Mouse (Mus musculus): ENCODE results near the gene Zcchc7. TPM values are rescaled to one million over a fixed set of nuclear protein-coding genes. Genes with fewer than 3 reads are reported as not detected.

Zcchc7 gene
- polyA plus RNA-seq (2015; fragmentation: Nextera tagmentation; extraction: Ambion mirVana) = 43.7 and 44.4 TPM in 2 replicates

GRCm38 (mm10) chr4:44755553-44756133, at the start of gene Zcchc7:
TSS of gene Zcchc7 (plus strand) at chr4:44755877.
- Histone ChIP-seq H3K4me3 (replicated peaks; ENCODE audit: low read length) (peak within 1 kb of the TSS; percentile 92), H3K36me3 (ENCODE audit: control insufficient read depth, insufficient read depth) (no peaks in the 10 kb centered on the region), H3K4me2 (ENCODE audit: low read length) (peak within 1 kb of the TSS; percentile 90), H3K4me1 (replicated peaks; ENCODE audit: control insufficient read depth, insufficient read depth, low read length) (peaks cover 13% of the 10 kb centered on the region), H3K9ac (replicated peaks; ENCODE audit: low read depth, low read length) (peak within 1 kb of the TSS; percentile 94), H3K27me3 (replicated peaks; ENCODE audit: control insufficient read depth, insufficient read depth, low read length) (no peaks in the 10 kb centered on the region), H3K9me3 (ENCODE audit: control insufficient read depth, low read length) (no peaks in the 10 kb centered on the region), H3K27ac (ENCODE audit: low read length) (peak within 1 kb of the TSS; percentile 89)
- ATAC-seq = peak; percentile 46
- 6% methylated on average over 15 of the region's 15 CpGs for WGBS

- ATAC-seq = no peak
Observed at GRCm38 (mm10) chr4:44705967-44706366, 49.7 kb upstream of the Zcchc7 start.

GRCm38 (mm10) chr4:44706865-44707264, 48.8 kb upstream of the Zcchc7 start:
- 58% methylated on average over 1 of the region's 1 CpGs for WGBS
- H3K27ac ChIP-seq (ENCODE audit: low read length) = no peak overlapping the region
- H3K27me3 ChIP-seq (replicated peaks; ENCODE audit: control insufficient read depth, insufficient read depth, low read length) = peaks cover 76% of the 10 kb centered on the region
- peaks cover 17% of the 10 kb centered on the region for H3K4me1 ChIP-seq (replicated peaks; ENCODE audit: control insufficient read depth, insufficient read depth, low read length)
- H3K36me3 ChIP-seq (ENCODE audit: control insufficient read depth, insufficient read depth) = no peaks in the 10 kb centered on the region
- no peaks in the 10 kb centered on the region for H3K9me3 ChIP-seq (ENCODE audit: control insufficient read depth, low read length)
- no peak for ATAC-seq
- no peak overlapping the region for H3K4me2 ChIP-seq (ENCODE audit: low read length)
- no peak overlapping the region for H3K4me3 ChIP-seq (replicated peaks; ENCODE audit: low read length)
- no peak overlapping the region for H3K9ac ChIP-seq (replicated peaks; ENCODE audit: low read depth, low read length)

More at GRCm38 (mm10) chr4:44705967-44706366, 49.7 kb upstream of the Zcchc7 start:
- Histone ChIP-seq H3K27ac (ENCODE audit: low read length) (no peak overlapping the region), H3K36me3 (ENCODE audit: control insufficient read depth, insufficient read depth) (no peaks in the 10 kb centered on the region), H3K9ac (replicated peaks; ENCODE audit: low read depth, low read length) (no peak overlapping the region), H3K4me2 (ENCODE audit: low read length) (no peak overlapping the region), H3K9me3 (ENCODE audit: control insufficient read depth, low read length) (no peaks in the 10 kb centered on the region), H3K27me3 (replicated peaks; ENCODE audit: control insufficient read depth, insufficient read depth, low read length) (peaks cover 75% of the 10 kb centered on the region), H3K4me1 (replicated peaks; ENCODE audit: control insufficient read depth, insufficient read depth, low read length) (peaks cover 17% of the 10 kb centered on the region), H3K4me3 (replicated peaks; ENCODE audit: low read length) (no peak overlapping the region)
- WGBS = 11% methylated on average over 7 of the region's 7 CpGs

GRCm38 (mm10) chr4:44708311-44708710, 47.4 kb upstream of the Zcchc7 start:
- WGBS = 59% methylated on average over 8 of the region's 8 CpGs
- no peak overlapping the region for H3K9ac ChIP-seq (replicated peaks; ENCODE audit: low read depth, low read length)
- peaks cover 70% of the 10 kb centered on the region for H3K27me3 ChIP-seq (replicated peaks; ENCODE audit: control insufficient read depth, insufficient read depth, low read length)
- H3K36me3 ChIP-seq (ENCODE audit: control insufficient read depth, insufficient read depth) = no peaks in the 10 kb centered on the region
- no peak for ATAC-seq
- peaks cover 18% of the 10 kb centered on the region for H3K4me1 ChIP-seq (replicated peaks; ENCODE audit: control insufficient read depth, insufficient read depth, low read length)
- no peaks in the 10 kb centered on the region for H3K9me3 ChIP-seq (ENCODE audit: control insufficient read depth, low read length)
- H3K27ac ChIP-seq (ENCODE audit: low read length) = no peak overlapping the region
- no peak overlapping the region for H3K4me3 ChIP-seq (replicated peaks; ENCODE audit: low read length)
- no peak overlapping the region for H3K4me2 ChIP-seq (ENCODE audit: low read length)

GRCm38 (mm10) chr4:44709091-44709695, 46.5 kb upstream of the Zcchc7 start:
- Histone ChIP-seq H3K4me2 (ENCODE audit: low read length) (no peak overlapping the region), H3K27me3 (replicated peaks; ENCODE audit: control insufficient read depth, insufficient read depth, low read length) (peaks cover 77% of the 10 kb centered on the region), H3K4me1 (replicated peaks; ENCODE audit: control insufficient read depth, insufficient read depth, low read length) (peaks cover 11% of the 10 kb centered on the region), H3K4me3 (replicated peaks; ENCODE audit: low read length) (no peak overlapping the region), H3K27ac (ENCODE audit: low read length) (no peak overlapping the region), H3K9ac (replicated peaks; ENCODE audit: low read depth, low read length) (no peak overlapping the region), H3K36me3 (ENCODE audit: control insufficient read depth, insufficient read depth) (no peaks in the 10 kb centered on the region), H3K9me3 (ENCODE audit: control insufficient read depth, low read length) (no peaks in the 10 kb centered on the region)
- no peak for ATAC-seq

- H3K9me3 ChIP-seq (ENCODE audit: control insufficient read depth, low read length) = no peaks in the 10 kb centered on the region
- ATAC-seq = no peak
- no peaks in the 10 kb centered on the region for H3K36me3 ChIP-seq (ENCODE audit: control insufficient read depth, insufficient read depth)
- H3K27me3 ChIP-seq (replicated peaks; ENCODE audit: control insufficient read depth, insufficient read depth, low read length) = peaks cover 77% of the 10 kb centered on the region
- peaks cover 6% of the 10 kb centered on the region; the same call in 1 of the 2 replicates for H3K4me1 ChIP-seq (replicated peaks; ENCODE audit: control insufficient read depth, insufficient read depth, low read length)
- no peak within 1 kb of the TSS for H3K4me2 ChIP-seq (ENCODE audit: low read length)
- H3K27ac ChIP-seq (ENCODE audit: low read length) = no peak within 1 kb of the TSS
- no peak within 1 kb of the TSS for H3K9ac ChIP-seq (replicated peaks; ENCODE audit: low read depth, low read length)
- no peak within 1 kb of the TSS for H3K4me3 ChIP-seq (replicated peaks; ENCODE audit: low read length)
- 26% methylated on average over 16 of the region's 16 CpGs for WGBS
Observed at GRCm38 (mm10) chr4:44709740-44710700, 45.7 kb upstream of the Zcchc7 start, which contains the start of gene Pax5. TSS of gene Pax5 (minus strand) at chr4:44710487.

- Histone ChIP-seq H3K27ac (ENCODE audit: low read length) (no peak overlapping the region), H3K4me2 (ENCODE audit: low read length) (no peak overlapping the region), H3K36me3 (ENCODE audit: control insufficient read depth, insufficient read depth) (no peaks in the 10 kb centered on the region), H3K9me3 (ENCODE audit: control insufficient read depth, low read length) (no peaks in the 10 kb centered on the region), H3K4me3 (replicated peaks; ENCODE audit: low read length) (no peak overlapping the region), H3K9ac (replicated peaks; ENCODE audit: low read depth, low read length) (no peak overlapping the region), H3K27me3 (replicated peaks; ENCODE audit: control insufficient read depth, insufficient read depth, low read length) (peaks cover 74% of the 10 kb centered on the region), H3K4me1 (replicated peaks; ENCODE audit: control insufficient read depth, insufficient read depth, low read length) (peaks cover 6% of the 10 kb centered on the region; the same call in 1 of the 2 replicates)
- ATAC-seq = no peak
- under 1% methylated on average over 30 of the region's 30 CpGs for WGBS
Observed at GRCm38 (mm10) chr4:44710701-44711097, 45.0 kb upstream of the Zcchc7 start.

- H3K9me3 ChIP-seq (ENCODE audit: control insufficient read depth, low read length) = no peaks in the 10 kb centered on the region
- peaks cover 69% of the 10 kb centered on the region for H3K27me3 ChIP-seq (replicated peaks; ENCODE audit: control insufficient read depth, insufficient read depth, low read length)
- peaks cover 6% of the 10 kb centered on the region; the same call in 1 of the 2 replicates for H3K4me1 ChIP-seq (replicated peaks; ENCODE audit: control insufficient read depth, insufficient read depth, low read length)
- no peak overlapping the region for H3K4me2 ChIP-seq (ENCODE audit: low read length)
- no peak for ATAC-seq
- no peak overlapping the region for H3K27ac ChIP-seq (ENCODE audit: low read length)
- H3K4me3 ChIP-seq (replicated peaks; ENCODE audit: low read length) = no peak overlapping the region
- H3K36me3 ChIP-seq (ENCODE audit: control insufficient read depth, insufficient read depth) = no peaks in the 10 kb centered on the region
- no peak overlapping the region for H3K9ac ChIP-seq (replicated peaks; ENCODE audit: low read depth, low read length)
- 3% methylated on average over 25 of the region's 25 CpGs for WGBS
Observed at GRCm38 (mm10) chr4:44711136-44711900, 44.4 kb upstream of the Zcchc7 start.

All from forebrain, embryonic 16.5 days (tissue).